Mouse (Mus musculus): Measurements from ENCODE around the gene Rtf2. TPM values are rescaled to one million over a fixed set of nuclear protein-coding genes. Genes with fewer than 3 reads are reported as not detected.

Gene Rtf2
- polyA plus RNA-seq, 1 experiment from 2014 or later = 80.0 TPM

DNA sequence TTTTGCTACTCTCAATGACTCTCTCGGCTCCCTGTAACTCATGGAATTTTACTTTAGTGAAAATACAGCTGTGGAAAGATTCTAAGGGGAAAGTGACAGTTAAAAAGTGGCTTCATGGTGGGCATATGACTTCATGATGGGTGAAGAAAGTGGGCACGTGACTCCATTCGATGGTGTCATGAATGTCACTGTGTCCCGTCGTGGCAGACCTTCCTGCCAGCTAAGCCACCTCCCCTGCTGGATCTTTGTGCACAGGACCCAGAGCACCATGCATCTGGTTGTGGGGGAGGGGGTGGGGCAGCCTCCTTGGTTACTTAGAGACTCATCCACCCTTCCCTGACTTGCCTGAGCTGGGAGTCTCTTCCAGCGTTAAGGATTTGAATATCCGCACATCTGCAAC lies 36.1 kb upstream of the Rtf2 start:
- no peak overlapping the region for H3K4me3 ChIP-seq (ENCODE audit: low read length)
- H3K27ac ChIP-seq (ENCODE audit: low read length) = no peak overlapping the region
- H3K4me1 ChIP-seq (replicated peaks; ENCODE audit: control insufficient read depth, insufficient read depth, low read length) = peaks cover 4% of the 10 kb centered on the region; the same call in 1 of the 2 replicates
- H3K4me2 ChIP-seq (ENCODE audit: low read depth, low read length) = no peak overlapping the region
- H3K36me3 ChIP-seq (ENCODE audit: control insufficient read depth, insufficient read depth, low read length) = no peaks in the 10 kb centered on the region
- no peak overlapping the region for H3K9ac ChIP-seq (ENCODE audit: low read length)
- H3K9me3 ChIP-seq (ENCODE audit: control insufficient read depth, low read length) = no peaks in the 10 kb centered on the region
- WGBS = 46% methylated on average over 7 of the region's 7 CpGs
- no peaks in the 10 kb centered on the region for H3K27me3 ChIP-seq (ENCODE audit: control insufficient read depth, insufficient read depth, low read depth, low read length)
- ATAC-seq (ENCODE audit: low read depth) = no peak

DNA sequence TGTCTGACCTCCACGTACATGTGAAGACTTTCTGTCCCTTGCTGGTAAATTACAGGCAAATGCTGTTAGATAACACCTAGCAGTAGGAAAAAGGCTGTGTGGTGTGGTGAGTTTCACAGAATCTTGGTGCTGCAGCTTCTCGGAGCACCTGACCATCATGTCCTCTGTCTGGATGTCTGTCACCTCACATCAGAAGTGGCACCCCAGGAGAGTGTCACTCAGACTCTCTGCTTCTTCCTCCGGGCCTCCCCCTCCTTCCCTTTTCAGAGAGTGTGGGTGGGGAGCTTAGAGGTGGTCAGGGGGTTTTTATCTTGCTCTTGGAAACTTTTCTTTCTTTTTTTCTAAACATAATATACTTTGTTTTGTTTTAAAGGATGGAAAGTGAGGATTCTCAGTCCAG lies 35.3 kb upstream of the Rtf2 start:
- peaks cover 2% of the 10 kb centered on the region; the same call in 1 of the 2 replicates for H3K4me1 ChIP-seq (replicated peaks; ENCODE audit: control insufficient read depth, insufficient read depth, low read length)
- no peaks in the 10 kb centered on the region for H3K27me3 ChIP-seq (ENCODE audit: control insufficient read depth, insufficient read depth, low read depth, low read length)
- no peak overlapping the region for H3K4me3 ChIP-seq (ENCODE audit: low read length)
- H3K27ac ChIP-seq (ENCODE audit: low read length) = no peak overlapping the region
- WGBS = 48% methylated on average over 3 of the region's 3 CpGs
- no peak for ATAC-seq (ENCODE audit: low read depth)
- no peaks in the 10 kb centered on the region for H3K36me3 ChIP-seq (ENCODE audit: control insufficient read depth, insufficient read depth, low read length)
- no peaks in the 10 kb centered on the region for H3K9me3 ChIP-seq (ENCODE audit: control insufficient read depth, low read length)
- no peak overlapping the region for H3K4me2 ChIP-seq (ENCODE audit: low read depth, low read length)
- H3K9ac ChIP-seq (ENCODE audit: low read length) = no peak overlapping the region

DNA sequence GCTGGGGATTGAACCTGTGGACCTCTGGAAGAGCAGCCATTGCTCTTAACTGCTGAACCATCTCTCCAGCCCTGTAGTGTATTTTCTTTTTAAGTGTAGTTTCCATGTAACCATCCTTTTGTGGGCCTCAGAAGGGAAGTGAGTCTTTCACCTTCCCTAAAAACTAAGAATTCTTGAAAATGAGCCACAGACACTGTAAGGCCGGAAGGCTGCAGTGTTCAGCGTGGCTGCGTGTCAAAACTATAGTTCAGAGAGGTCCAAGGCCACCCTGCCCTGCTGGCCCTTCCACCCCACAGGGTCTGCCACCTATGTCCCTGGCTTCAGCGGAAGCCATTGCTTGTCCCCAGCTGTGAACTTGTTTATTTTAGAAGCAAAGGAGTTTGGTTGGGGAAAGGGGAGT lies 34.2 kb upstream of the Rtf2 start:
- H3K27me3 ChIP-seq (ENCODE audit: control insufficient read depth, insufficient read depth, low read depth, low read length) = no peaks in the 10 kb centered on the region
- no peak for ATAC-seq (ENCODE audit: low read depth)
- H3K36me3 ChIP-seq (ENCODE audit: control insufficient read depth, insufficient read depth, low read length) = no peaks in the 10 kb centered on the region
- H3K27ac ChIP-seq (ENCODE audit: low read length) = no peak overlapping the region
- 43% methylated on average over 4 of the region's 4 CpGs for WGBS
- no peaks in the 10 kb centered on the region for H3K4me1 ChIP-seq (replicated peaks; ENCODE audit: control insufficient read depth, insufficient read depth, low read length)
- H3K4me2 ChIP-seq (ENCODE audit: low read depth, low read length) = no peak overlapping the region
- no peak overlapping the region for H3K4me3 ChIP-seq (ENCODE audit: low read length)
- H3K9ac ChIP-seq (ENCODE audit: low read length) = no peak overlapping the region
- no peaks in the 10 kb centered on the region for H3K9me3 ChIP-seq (ENCODE audit: control insufficient read depth, low read length)

DNA sequence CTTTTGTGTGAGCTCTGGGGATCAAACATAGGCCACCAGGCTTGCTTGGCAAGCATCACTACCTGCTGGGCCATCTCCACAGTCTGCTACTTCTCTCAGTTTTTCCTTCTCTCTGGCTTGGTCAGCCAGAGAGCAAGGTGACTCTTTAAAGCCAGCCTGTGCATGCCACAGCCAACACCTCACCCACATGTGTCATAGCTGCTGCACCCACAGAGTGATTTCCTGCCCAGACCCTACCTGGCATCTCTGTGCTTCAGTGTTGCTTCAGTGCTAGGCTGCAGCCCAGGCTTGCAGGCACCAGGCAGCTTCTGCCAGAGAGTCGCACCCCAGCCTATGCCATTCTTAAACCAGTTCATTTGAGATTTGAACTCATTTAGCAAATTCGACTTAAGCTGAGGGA lies 32.9 kb upstream of the Rtf2 start:
- H3K27me3 ChIP-seq (ENCODE audit: control insufficient read depth, insufficient read depth, low read depth, low read length) = no peaks in the 10 kb centered on the region
- WGBS = 77% methylated on average over 2 of the region's 2 CpGs
- no peaks in the 10 kb centered on the region for H3K36me3 ChIP-seq (ENCODE audit: control insufficient read depth, insufficient read depth, low read length)
- no peak overlapping the region for H3K9ac ChIP-seq (ENCODE audit: low read length)
- no peak overlapping the region for H3K4me3 ChIP-seq (ENCODE audit: low read length)
- H3K27ac ChIP-seq (ENCODE audit: low read length) = no peak overlapping the region
- no peak for ATAC-seq (ENCODE audit: low read depth)
- H3K9me3 ChIP-seq (ENCODE audit: control insufficient read depth, low read length) = no peaks in the 10 kb centered on the region
- no peak overlapping the region for H3K4me2 ChIP-seq (ENCODE audit: low read depth, low read length)
- no peaks in the 10 kb centered on the region for H3K4me1 ChIP-seq (replicated peaks; ENCODE audit: control insufficient read depth, insufficient read depth, low read length)

DNA sequence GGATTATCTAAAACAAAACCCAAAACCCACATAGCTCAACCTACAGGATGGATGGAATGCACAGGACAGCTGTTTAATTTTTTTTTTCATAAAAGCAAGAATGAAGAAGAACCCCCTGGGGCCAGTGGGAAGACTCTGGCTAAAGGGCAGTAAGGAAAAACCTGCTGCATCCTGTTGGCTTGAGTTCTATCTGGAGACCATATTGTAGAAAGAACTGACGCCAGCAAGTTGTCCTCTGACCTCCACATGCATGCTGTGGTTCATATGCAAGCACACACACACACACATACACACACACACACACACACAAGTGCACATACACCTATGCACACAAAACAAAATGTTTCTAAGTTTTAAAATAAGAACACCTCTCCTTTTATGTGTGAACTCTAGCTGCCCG lies 29.7 kb upstream of the Rtf2 start:
- no peaks in the 10 kb centered on the region for H3K36me3 ChIP-seq (ENCODE audit: control insufficient read depth, insufficient read depth, low read length)
- 49% methylated on average over 2 of the region's 2 CpGs for WGBS
- no peak overlapping the region for H3K9ac ChIP-seq (ENCODE audit: low read length)
- H3K4me2 ChIP-seq (ENCODE audit: low read depth, low read length) = no peak overlapping the region
- H3K27ac ChIP-seq (ENCODE audit: low read length) = peak overlapping the region; percentile 69
- H3K4me3 ChIP-seq (ENCODE audit: low read length) = no peak overlapping the region
- H3K9me3 ChIP-seq (ENCODE audit: control insufficient read depth, low read length) = no peaks in the 10 kb centered on the region
- peaks cover 4% of the 10 kb centered on the region for H3K4me1 ChIP-seq (replicated peaks; ENCODE audit: control insufficient read depth, insufficient read depth, low read length)
- ATAC-seq (ENCODE audit: low read depth) = peak; percentile 16
- H3K27me3 ChIP-seq (ENCODE audit: control insufficient read depth, insufficient read depth, low read depth, low read length) = no peaks in the 10 kb centered on the region

DNA sequence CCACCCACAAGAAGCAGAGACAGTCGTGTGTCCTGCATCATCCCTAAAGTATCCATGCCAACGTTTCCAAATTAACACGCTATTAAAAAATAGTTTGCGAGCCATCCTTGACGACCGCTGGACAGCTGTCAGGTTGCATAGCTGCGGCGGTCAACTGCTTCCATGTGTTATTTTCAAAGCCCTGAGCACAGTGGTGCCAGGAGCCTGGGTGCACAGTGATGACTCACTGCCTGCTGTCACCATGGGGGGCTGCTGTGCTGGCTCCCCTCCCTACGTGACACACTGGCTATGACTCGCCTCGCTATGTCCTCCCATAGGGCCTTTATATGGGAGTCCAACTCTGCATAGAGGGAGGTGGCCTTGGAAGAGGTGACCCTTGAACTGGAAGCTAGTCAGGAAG lies 29.3 kb upstream of the Rtf2 start:
- no peaks in the 10 kb centered on the region for H3K9me3 ChIP-seq (ENCODE audit: control insufficient read depth, low read length)
- H3K9ac ChIP-seq (ENCODE audit: low read length) = no peak overlapping the region
- H3K36me3 ChIP-seq (ENCODE audit: control insufficient read depth, insufficient read depth, low read length) = no peaks in the 10 kb centered on the region
- peak; percentile 91 for ATAC-seq (ENCODE audit: low read depth)
- WGBS = 52% methylated on average over 11 of the region's 11 CpGs
- no peak overlapping the region for H3K4me3 ChIP-seq (ENCODE audit: low read length)
- H3K4me1 ChIP-seq (replicated peaks; ENCODE audit: control insufficient read depth, insufficient read depth, low read length) = peaks cover 4% of the 10 kb centered on the region
- H3K27me3 ChIP-seq (ENCODE audit: control insufficient read depth, insufficient read depth, low read depth, low read length) = no peaks in the 10 kb centered on the region
- H3K27ac ChIP-seq (ENCODE audit: low read length) = peak overlapping the region; percentile 94
- no peak overlapping the region for H3K4me2 ChIP-seq (ENCODE audit: low read depth, low read length)

DNA sequence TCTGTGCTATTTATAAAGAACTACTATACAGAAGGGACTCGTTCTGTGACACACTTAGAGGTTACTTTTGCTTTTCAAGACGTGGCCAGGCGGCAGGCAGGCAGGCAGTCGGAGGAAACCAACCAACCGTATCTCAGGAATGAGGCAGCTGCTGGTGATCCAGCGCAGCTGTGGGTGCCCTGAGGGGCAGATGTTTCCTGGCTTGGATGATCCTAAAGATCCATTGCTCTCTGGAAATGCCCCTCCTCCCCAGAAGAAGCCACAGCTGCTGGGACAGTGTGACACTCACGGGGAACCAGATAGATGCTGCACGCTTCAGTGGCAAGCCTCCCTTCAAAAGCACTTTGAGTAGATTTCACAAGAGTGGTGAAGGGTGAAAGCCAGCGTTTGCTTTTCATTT lies 27.9 kb upstream of the Rtf2 start:
- Histone ChIP-seq H3K4me1 (replicated peaks; ENCODE audit: control insufficient read depth, insufficient read depth, low read length) (peaks cover 4% of the 10 kb centered on the region), H3K4me2 (ENCODE audit: low read depth, low read length) (no peak overlapping the region), H3K27me3 (ENCODE audit: control insufficient read depth, insufficient read depth, low read depth, low read length) (no peaks in the 10 kb centered on the region), H3K9ac (ENCODE audit: low read length) (no peak overlapping the region), H3K27ac (ENCODE audit: low read length) (peak overlapping the region; percentile 73; the same call in 1 of the 2 replicates), H3K4me3 (ENCODE audit: low read length) (no peak overlapping the region), H3K9me3 (ENCODE audit: control insufficient read depth, low read length) (no peaks in the 10 kb centered on the region), H3K36me3 (ENCODE audit: control insufficient read depth, insufficient read depth, low read length) (no peaks in the 10 kb centered on the region)
- WGBS = 6% methylated on average over 9 of the region's 9 CpGs
- peak; percentile 83 for ATAC-seq (ENCODE audit: low read depth)

DNA sequence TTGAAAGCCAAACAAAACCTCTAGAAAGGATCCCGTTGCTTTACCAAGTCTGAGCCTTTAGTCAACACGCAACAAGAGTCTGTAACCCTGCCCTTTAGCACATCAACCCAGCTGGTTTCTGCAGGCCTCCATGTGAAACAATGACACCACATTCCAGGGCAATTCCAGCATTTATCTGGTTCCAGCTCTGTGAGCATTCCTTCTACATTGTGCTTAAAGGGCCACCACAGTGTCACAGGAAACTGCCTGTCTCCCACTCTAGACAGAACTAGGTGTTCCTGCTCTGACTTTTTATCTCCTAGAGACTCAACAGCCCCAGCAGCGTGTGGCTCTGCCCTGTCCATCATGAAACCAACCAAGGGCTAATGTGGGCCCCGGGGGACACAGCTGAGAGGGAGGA lies 27.1 kb upstream of the Rtf2 start:
- WGBS = 9% methylated on average over 4 of the region's 4 CpGs
- H3K9ac ChIP-seq (ENCODE audit: low read length) = no peak overlapping the region
- H3K27ac ChIP-seq (ENCODE audit: low read length) = peak overlapping the region; percentile 73
- H3K4me1 ChIP-seq (replicated peaks; ENCODE audit: control insufficient read depth, insufficient read depth, low read length) = peaks cover 4% of the 10 kb centered on the region
- H3K36me3 ChIP-seq (ENCODE audit: control insufficient read depth, insufficient read depth, low read length) = no peaks in the 10 kb centered on the region
- ATAC-seq (ENCODE audit: low read depth) = peak; percentile 57
- H3K4me2 ChIP-seq (ENCODE audit: low read depth, low read length) = no peak overlapping the region
- H3K4me3 ChIP-seq (ENCODE audit: low read length) = no peak overlapping the region
- no peaks in the 10 kb centered on the region for H3K9me3 ChIP-seq (ENCODE audit: control insufficient read depth, low read length)
- no peaks in the 10 kb centered on the region for H3K27me3 ChIP-seq (ENCODE audit: control insufficient read depth, insufficient read depth, low read depth, low read length)

DNA sequence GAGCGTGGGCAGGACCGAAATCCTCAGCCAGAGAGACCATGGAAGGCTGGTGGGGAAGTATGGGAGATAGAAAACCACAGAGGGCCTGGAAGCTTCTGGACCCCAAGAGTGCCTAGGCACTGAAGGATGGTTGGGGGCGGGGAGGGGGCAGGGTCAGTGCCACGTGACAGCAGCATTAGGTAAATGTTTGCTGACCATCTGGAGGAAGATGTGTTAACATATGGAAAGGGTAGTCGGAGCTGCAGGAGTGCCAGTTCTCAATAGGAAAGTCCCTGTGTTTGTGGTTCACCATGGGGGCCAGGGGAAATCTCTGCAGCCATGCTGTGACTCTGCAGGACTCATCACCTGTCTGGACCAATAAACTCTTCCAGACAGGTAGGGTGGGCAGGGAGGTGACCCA lies 26.5 kb upstream of the Rtf2 start:
- no peak overlapping the region for H3K4me3 ChIP-seq (ENCODE audit: low read length)
- 42% methylated on average over 5 of the region's 5 CpGs for WGBS
- no peaks in the 10 kb centered on the region for H3K9me3 ChIP-seq (ENCODE audit: control insufficient read depth, low read length)
- H3K27ac ChIP-seq (ENCODE audit: low read length) = peak overlapping the region; percentile 73
- no peaks in the 10 kb centered on the region for H3K27me3 ChIP-seq (ENCODE audit: control insufficient read depth, insufficient read depth, low read depth, low read length)
- H3K4me2 ChIP-seq (ENCODE audit: low read depth, low read length) = no peak overlapping the region
- H3K9ac ChIP-seq (ENCODE audit: low read length) = no peak overlapping the region
- no peaks in the 10 kb centered on the region for H3K36me3 ChIP-seq (ENCODE audit: control insufficient read depth, insufficient read depth, low read length)
- H3K4me1 ChIP-seq (replicated peaks; ENCODE audit: control insufficient read depth, insufficient read depth, low read length) = peaks cover 4% of the 10 kb centered on the region
- no peak for ATAC-seq (ENCODE audit: low read depth)

DNA sequence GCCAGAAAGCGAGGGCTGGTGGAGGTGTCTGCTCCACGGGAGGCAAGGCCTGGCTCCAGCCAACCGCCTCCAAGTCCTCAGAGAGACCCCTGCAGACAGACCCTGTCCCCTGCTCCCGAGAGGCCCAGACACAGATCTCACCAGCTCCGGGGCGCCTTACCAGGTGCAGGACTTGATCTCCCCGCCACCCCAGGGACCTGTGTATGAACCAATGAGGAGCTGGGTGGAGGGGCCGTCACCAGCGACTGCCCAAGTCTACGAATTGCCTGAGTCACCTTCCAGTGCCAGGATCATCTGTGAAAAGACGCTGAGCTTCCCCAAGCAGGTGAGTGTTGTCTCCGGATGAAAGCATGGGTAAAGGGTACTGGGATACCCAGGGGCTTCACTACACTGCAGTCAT lies 24.1 kb upstream of the Rtf2 start:
- WGBS = 61% methylated on average over 12 of the region's 12 CpGs
- Histone ChIP-seq H3K9me3 (ENCODE audit: control insufficient read depth, low read length) (no peaks in the 10 kb centered on the region), H3K4me1 (replicated peaks; ENCODE audit: control insufficient read depth, insufficient read depth, low read length) (peaks cover 4% of the 10 kb centered on the region), H3K27ac (ENCODE audit: low read length) (no peak overlapping the region), H3K4me3 (ENCODE audit: low read length) (no peak overlapping the region), H3K27me3 (ENCODE audit: control insufficient read depth, insufficient read depth, low read depth, low read length) (no peaks in the 10 kb centered on the region), H3K9ac (ENCODE audit: low read length) (no peak overlapping the region), H3K36me3 (ENCODE audit: control insufficient read depth, insufficient read depth, low read length) (no peaks in the 10 kb centered on the region), H3K4me2 (ENCODE audit: low read depth, low read length) (no peak overlapping the region)
- ATAC-seq (ENCODE audit: low read depth) = no peak
